Mouse (Mus musculus) limb, embryonic 11.5 days (tissue): ENCODE results near the gene Nid2. TPM values are rescaled to one million over a fixed set of nuclear protein-coding genes. Genes with fewer than 3 reads are reported as not detected.

ENCODE experiments used
- ATAC-seq: fragments of 200-750 bp; cut with Nextera tagmentation; 2 replicates; pipeline ENCODE4 v1.8.0; 2017; ENCODE audit warnings: low read depth; ENCODE audit not compliant: insufficient number of reproducible peaks, low FRiP score, low TSS enrichment
- DNase-seq: peaks from one replicate; pipeline ENCODE4 v3.0.0-alpha.2; 2015; ENCODE audit warnings: low spot score
- H3K27ac ChIP-seq: fragments of 300-500 bp; sonication (generic); replicated peaks from 2 replicates; pipeline ENCODE4 v1.5.1; 2014; ENCODE audit warnings: low read depth, mild to moderate bottlenecking, low read length
- H3K27me3 ChIP-seq: fragments of 300-500 bp; sonication (generic); 2 replicates; pipeline ENCODE4 v1.6.1; 2014; ENCODE audit warnings: mild to moderate bottlenecking, low read length, mixed read lengths; ENCODE audit not compliant: control insufficient read depth, insufficient read depth
- H3K36me3 ChIP-seq: fragments of 300-500 bp; sonication (generic); 2 replicates; pipeline ENCODE4 v1.6.1; 2014; ENCODE audit warnings: mild to moderate bottlenecking, low read length, moderate library complexity, mixed read lengths; ENCODE audit not compliant: control insufficient read depth, insufficient read depth
- H3K4me1 ChIP-seq: fragments of 300-500 bp; sonication (generic); 2 replicates; pipeline ENCODE4 v1.6.1; 2014; ENCODE audit warnings: low read length, mixed read lengths; ENCODE audit not compliant: control insufficient read depth, insufficient read depth
- H3K4me2 ChIP-seq: fragments of 300-500 bp; sonication (generic); 2 replicates; pipeline ENCODE4 v1.6.1; 2014; ENCODE audit warnings: low read depth, mild to moderate bottlenecking, moderate library complexity; ENCODE audit not compliant: severe bottlenecking
- H3K4me3 ChIP-seq: fragments of 300-500 bp; sonication (generic); 2 replicates; pipeline ENCODE4 v1.5.1; 2014; ENCODE audit warnings: low read depth, low read length
- H3K9ac ChIP-seq: fragments of 300-500 bp; sonication (generic); 2 replicates; pipeline ENCODE4 v1.6.1; 2014; ENCODE audit warnings: mild to moderate bottlenecking, low read length
- H3K9me3 ChIP-seq: fragments of 300-500 bp; sonication (generic); 2 replicates; pipeline ENCODE4 v1.6.1; 2016; ENCODE audit warnings: low read length; ENCODE audit not compliant: control insufficient read depth
- WGBS: fragments of 180-500 bp; shearing (Covaris S2); extraction: QIAGEN DNeasy Blood & Tissue Kit; methylation state at CpG from one replicate; pipeline ENCODE4 v1.1.7; 2014; 5-methylcytosine and 5-hydroxymethylcytosine counted together
- polyA plus RNA-seq: library from polyadenylated mRNA; unstranded; fragments of >200 nt; fragmentation: Nextera tagmentation; extraction: Ambion mirVana; gene quantifications from 2 replicates; pipeline ENCODE4 v1.2.1, GENCODE M21; 2014

Gene Nid2
- polyA plus RNA-seq, 1 experiment from 2014 or later, result 82.3 TPM

DNA sequence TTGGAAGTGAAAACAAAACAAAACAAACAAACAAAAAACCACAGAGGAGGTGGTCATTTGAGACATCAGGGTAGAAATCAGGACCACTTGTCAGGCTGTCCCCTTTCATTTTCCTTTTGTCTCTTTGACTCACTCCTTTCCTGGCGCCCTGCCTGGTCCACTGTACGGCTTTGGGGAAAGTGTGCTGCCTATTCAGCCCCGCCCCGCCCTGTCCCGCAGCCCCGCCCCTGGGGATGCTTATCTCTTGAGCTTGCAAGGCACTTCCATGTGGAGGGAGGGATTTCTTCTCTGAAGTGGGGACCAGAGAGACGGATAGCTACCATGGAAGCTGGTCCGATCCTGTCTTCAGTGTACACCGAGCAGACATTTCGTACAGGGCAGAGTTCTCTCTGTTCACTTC, 52.6 kb downstream of the Nid2 start:
- H3K27ac ChIP-seq, result no peak overlapping the region
- H3K4me3 ChIP-seq, result no peak overlapping the region
- ATAC-seq (no peak), DNase-seq (no peak)
- no peak overlapping the region for H3K4me2 ChIP-seq
- H3K9me3 ChIP-seq, result no peaks in the 10 kb centered on the region
- WGBS, result 76% methylated on average over 10 of the region's 10 CpGs
- no peaks in the 10 kb centered on the region for H3K4me1 ChIP-seq
- H3K27me3 ChIP-seq, result no peaks in the 10 kb centered on the region
- H3K36me3 ChIP-seq, result peaks cover 4% of the 10 kb centered on the region; the same call in 1 of the 2 replicates
- no peak overlapping the region for H3K9ac ChIP-seq

DNA sequence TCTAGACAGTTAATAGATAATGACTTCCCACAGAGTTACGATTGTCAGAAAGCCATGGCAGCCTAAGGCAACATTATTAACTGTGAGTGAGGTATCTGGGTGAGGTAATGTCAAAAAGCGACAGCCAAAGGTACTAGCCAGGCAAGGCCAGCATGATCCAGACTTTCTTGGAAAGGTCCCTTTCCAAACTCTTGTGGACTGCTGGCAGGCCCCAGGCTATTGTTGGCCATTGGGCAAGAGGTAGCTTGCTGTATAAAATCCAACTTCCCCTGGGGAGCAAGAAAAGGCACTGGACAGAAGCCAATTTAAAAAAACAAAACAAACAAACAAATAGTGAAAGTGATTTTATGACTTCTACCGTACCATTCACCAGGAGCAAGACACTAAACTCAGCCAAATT, 56.3 kb downstream of the Nid2 start:
- 77% methylated on average over 3 of the region's 3 CpGs for WGBS
- no peak overlapping the region for H3K4me2 ChIP-seq
- H3K27ac ChIP-seq, result no peak overlapping the region
- no peaks in the 10 kb centered on the region for H3K4me1 ChIP-seq
- ATAC-seq (no peak), DNase-seq (no peak)
- peaks cover 4% of the 10 kb centered on the region; the same call in 1 of the 2 replicates for H3K36me3 ChIP-seq
- no peaks in the 10 kb centered on the region for H3K9me3 ChIP-seq
- H3K4me3 ChIP-seq, result no peak overlapping the region
- no peak overlapping the region for H3K9ac ChIP-seq
- H3K27me3 ChIP-seq, result no peaks in the 10 kb centered on the region

DNA sequence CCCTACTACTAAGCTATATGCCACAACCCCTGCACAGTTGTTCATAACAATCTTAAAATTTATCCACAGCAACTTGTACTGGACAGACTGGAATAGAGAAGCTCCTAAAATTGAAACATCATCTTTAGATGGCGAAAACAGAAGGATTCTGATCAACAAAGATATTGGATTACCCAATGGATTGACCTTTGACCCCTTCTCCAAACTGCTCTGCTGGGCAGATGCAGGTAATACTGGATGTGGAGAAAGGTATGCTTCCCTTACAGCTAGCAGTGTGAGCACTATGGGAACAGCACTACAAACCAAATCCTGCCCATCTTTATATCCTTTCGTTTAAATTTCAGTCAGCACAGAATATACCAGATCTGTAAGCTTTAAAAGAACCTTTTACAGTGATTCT, 56.8 kb downstream of the Nid2 start:
- H3K27me3 ChIP-seq, result no peaks in the 10 kb centered on the region
- no peak for DNase-seq
- no peaks in the 10 kb centered on the region for H3K4me1 ChIP-seq
- ATAC-seq, result no peak
- 89% methylated on average over 2 of the region's 2 CpGs for WGBS
- no peaks in the 10 kb centered on the region for H3K9me3 ChIP-seq
- no peak overlapping the region for H3K4me3 ChIP-seq
- H3K27ac ChIP-seq, result no peak overlapping the region
- no peak overlapping the region for H3K4me2 ChIP-seq
- H3K9ac ChIP-seq, result no peak overlapping the region
- H3K36me3 ChIP-seq, result peaks cover 5% of the 10 kb centered on the region; the same call in 1 of the 2 replicates

DNA sequence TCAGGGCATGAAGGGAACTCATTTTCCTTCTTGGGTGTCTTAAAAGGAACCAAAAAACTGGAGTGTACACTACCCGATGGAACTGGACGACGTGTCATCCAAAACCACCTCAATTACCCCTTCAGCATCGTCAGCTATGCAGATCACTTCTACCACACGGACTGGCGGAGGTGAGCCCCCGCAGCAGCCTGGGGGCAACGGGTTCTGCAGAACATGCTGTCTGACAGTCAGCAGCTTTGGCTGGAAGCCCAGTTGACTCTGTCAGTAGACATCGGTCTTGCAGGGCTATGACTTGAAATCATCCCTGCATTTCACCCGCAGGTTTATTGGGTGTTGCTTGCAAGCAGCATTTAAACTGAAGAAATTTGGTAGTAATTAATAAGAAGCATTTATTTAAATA, 58.9 kb downstream of the Nid2 start:
- Histone ChIP-seq H3K4me2 (no peak overlapping the region), H3K36me3 (peaks cover 3% of the 10 kb centered on the region; the same call in 1 of the 2 replicates), H3K9ac (no peak overlapping the region), H3K27ac (no peak overlapping the region), H3K4me1 (no peaks in the 10 kb centered on the region), H3K27me3 (no peaks in the 10 kb centered on the region), H3K9me3 (no peaks in the 10 kb centered on the region), H3K4me3 (no peak overlapping the region)
- DNase-seq (no peak), ATAC-seq (no peak)
- 87% methylated on average over 10 of the region's 10 CpGs for WGBS

DNA sequence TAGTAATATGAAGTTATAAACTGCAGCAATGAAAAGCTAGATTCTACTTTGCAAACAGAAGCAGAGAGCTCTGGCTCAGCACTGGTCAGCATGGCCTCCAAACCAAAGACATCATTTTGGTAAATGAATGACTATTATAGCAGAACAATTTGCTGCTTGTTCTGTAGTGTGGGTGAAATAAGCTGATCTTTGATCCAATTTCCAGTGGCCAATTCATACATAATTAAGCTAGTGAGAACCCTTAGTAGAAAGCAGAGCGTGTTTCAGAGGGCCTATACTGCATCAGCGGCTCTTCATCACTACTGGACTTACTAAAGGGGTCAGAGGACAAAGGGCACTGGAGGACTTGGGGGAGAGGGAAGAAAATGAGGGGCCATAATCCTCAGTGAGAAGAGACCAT, 62.0 kb downstream of the Nid2 start:
- WGBS, result 94% methylated on average over 2 of the region's 2 CpGs
- no peaks in the 10 kb centered on the region for H3K9me3 ChIP-seq
- peaks cover 11% of the 10 kb centered on the region; the same call in 1 of the 2 replicates for H3K36me3 ChIP-seq
- no peak overlapping the region for H3K27ac ChIP-seq
- no peak overlapping the region for H3K4me3 ChIP-seq
- H3K4me2 ChIP-seq, result no peak overlapping the region
- H3K9ac ChIP-seq, result no peak overlapping the region
- no peak for ATAC-seq
- H3K27me3 ChIP-seq, result no peaks in the 10 kb centered on the region
- no peaks in the 10 kb centered on the region for H3K4me1 ChIP-seq
- DNase-seq, result no peak

DNA sequence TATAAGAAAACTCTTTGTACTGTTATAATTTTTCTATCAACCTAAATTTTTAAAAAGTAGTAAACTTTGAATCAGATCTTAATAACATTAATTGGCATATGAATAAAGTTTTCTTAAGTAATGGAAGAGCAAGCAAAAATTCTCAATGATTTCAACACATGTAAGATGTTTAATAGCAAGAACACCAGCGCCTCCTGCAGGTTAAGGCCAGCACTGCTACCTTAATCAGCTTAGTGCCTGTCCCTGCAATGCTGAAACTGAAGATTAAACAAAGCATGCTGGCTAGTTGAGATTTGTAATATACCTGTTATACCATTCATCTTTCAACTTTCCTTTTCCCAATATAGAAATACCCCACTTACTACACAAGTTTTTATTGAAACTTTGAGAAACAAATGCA, 66.9 kb downstream of the Nid2 start:
- Histone ChIP-seq H3K4me2 (no peak overlapping the region), H3K36me3 (peaks cover 16% of the 10 kb centered on the region), H3K9ac (no peak overlapping the region), H3K9me3 (no peaks in the 10 kb centered on the region), H3K27me3 (no peaks in the 10 kb centered on the region), H3K4me3 (no peak overlapping the region), H3K4me1 (peaks cover 4% of the 10 kb centered on the region), H3K27ac (no peak overlapping the region)
- ATAC-seq, result no peak
- WGBS, result 13% methylated on average over 1 of the region's 1 CpGs
- DNase-seq, result peak; percentile 88

DNA sequence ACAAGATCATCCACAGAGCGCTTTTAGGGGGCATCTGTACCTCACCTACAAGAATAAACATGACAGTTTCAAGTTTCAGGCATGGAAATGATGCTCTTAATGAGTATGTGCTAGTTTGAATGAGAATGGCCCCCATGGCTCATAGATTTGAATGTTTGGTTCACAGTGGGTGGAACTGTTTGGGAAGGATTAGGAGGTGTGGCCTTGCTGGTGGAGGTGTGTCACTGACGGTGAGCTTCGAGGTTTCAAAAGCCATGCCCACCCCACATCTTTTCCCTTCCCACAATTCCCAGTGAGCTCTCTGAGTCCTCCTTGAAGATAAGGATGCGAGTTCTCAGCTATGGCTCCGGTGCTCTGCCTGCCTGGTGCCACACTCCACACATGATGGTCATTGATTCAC, 70.6 kb downstream of the Nid2 start:
- Histone ChIP-seq H3K9me3 (no peaks in the 10 kb centered on the region), H3K27me3 (no peaks in the 10 kb centered on the region), H3K9ac (no peak overlapping the region), H3K36me3 (peaks cover 8% of the 10 kb centered on the region), H3K27ac (no peak overlapping the region), H3K4me1 (peaks cover 4% of the 10 kb centered on the region), H3K4me2 (no peak overlapping the region), H3K4me3 (no peak overlapping the region)
- WGBS, result 94% methylated on average over 5 of the region's 5 CpGs
- ATAC-seq (no peak), DNase-seq (no peak)

DNA sequence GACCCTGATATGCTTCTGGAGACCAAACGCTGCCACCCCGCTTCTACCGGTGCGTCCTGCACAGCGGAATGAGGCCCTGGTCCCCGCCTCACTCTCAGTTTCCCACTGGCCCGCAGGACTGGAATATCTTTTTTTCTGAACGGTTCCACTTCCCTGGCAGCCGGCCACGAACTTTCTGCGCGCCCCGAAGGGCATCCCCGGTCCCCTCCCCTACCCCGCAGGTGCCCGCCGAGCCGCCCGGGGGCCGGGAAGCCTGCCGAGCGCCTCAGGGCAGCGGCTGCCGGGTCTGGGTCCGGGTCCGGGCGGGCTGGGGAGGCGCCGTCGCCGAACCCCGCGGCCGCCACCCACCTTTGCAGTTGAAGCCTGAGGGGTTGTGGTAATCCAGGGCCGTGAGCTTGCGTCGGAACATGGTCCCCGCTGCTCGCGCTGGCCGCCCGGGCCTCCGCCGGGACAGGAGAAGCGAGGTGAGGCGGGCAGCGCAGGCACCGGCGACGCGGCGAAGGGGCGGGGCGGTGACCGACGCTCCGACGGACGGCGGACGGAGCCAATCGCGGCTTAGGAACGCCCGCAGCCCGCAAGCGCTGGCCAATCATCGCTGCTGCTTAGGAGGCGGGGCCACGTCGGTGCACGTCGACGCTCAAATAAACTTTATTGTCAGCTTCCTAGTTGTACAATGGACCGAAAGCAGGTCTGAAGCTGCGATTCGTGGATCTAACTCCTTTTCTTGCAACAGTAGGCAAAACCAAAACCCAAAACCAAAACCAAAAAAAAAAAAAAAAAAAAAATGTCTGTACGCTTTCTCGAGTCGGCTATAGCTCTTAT, 72.5 kb downstream of the Nid2 start, which contains the start of gene Rtraf:
TSS of gene Rtraf (minus strand) at position 504 of the 822 bp plus-strand sequence.
- Histone ChIP-seq H3K27me3 (no peaks in the 10 kb centered on the region), H3K9me3 (no peaks in the 10 kb centered on the region), H3K27ac (no peak within 1 kb of the TSS), H3K9ac (peak within 1 kb of the TSS; percentile 89), H3K36me3 (peaks cover 8% of the 10 kb centered on the region), H3K4me3 (peak within 1 kb of the TSS; percentile 92), H3K4me2 (peak within 1 kb of the TSS; percentile 76), H3K4me1 (peaks cover 4% of the 10 kb centered on the region)
- peak; percentile 92 for DNase-seq
- WGBS, result under 1% methylated on average over 80 of the region's 80 CpGs
- peak; percentile 96 for ATAC-seq
